Mouse (Mus musculus) urinary bladder, adult 2 months (tissue): ENCODE measurements around the gene Vwa8. TPM values are rescaled to one million over a fixed set of nuclear protein-coding genes. Genes with fewer than 3 reads are reported as not detected.
"Not testable (repeated sequence)": the region's sequence is repeated elsewhere in the genome, so short reads cannot be mapped to it uniquely, and the experiment has no call there.

Experiments
- DNase-seq: peaks from one replicate; pipeline ENCODE4 v3.0.0; 2022; ENCODE audit warnings: low spot score
- polyA plus RNA-seq: library from polyadenylated mRNA; depleted of rRNA; stranded (reverse); fragments of >200 nt; gene quantifications from 2 replicates; pipeline ENCODE4 v1.2.3, GENCODE M21; 2012

The Vwa8 gene
- polyA plus RNA-seq, 1 experiment: 23.9 TPM

- no peak for DNase-seq
These were observed 37.2 kb downstream of the Vwa8 start for GRCm38 (mm10) chr14:78885915-78886534.

- no peak for DNase-seq
These were observed 37.8 kb downstream of the Vwa8 start for GRCm38 (mm10) chr14:78886566-78887234.

- DNase-seq: not testable (repeated sequence)
These were observed 38.6 kb downstream of the Vwa8 start for GRCm38 (mm10) chr14:78887494-78887893.

- no peak for DNase-seq
These were observed 46.6 kb downstream of the Vwa8 start for GRCm38 (mm10) chr14:78895496-78895895.

GRCm38 (mm10) chr14:78896252-78896651 is 47.4 kb downstream of the Vwa8 start:
- DNase-seq: no peak

GRCm38 (mm10) chr14:78900770-78901169 is 51.9 kb downstream of the Vwa8 start:
- no peak for DNase-seq

GRCm38 (mm10) chr14:78908205-78908863 is 59.5 kb downstream of the Vwa8 start:
- no peak for DNase-seq

GRCm38 (mm10) chr14:78912076-78912475 is 63.2 kb downstream of the Vwa8 start:
- no peak for DNase-seq

- no peak for DNase-seq
These were observed 65.3 kb downstream of the Vwa8 start for GRCm38 (mm10) chr14:78914180-78914579.

GRCm38 (mm10) chr14:78916691-78917090 is 67.8 kb downstream of the Vwa8 start:
- DNase-seq: no peak

GRCm38 (mm10) chr14:78921219-78921618 is 72.4 kb downstream of the Vwa8 start:
- no peak for DNase-seq

- no peak for DNase-seq
These were observed 74.8 kb downstream of the Vwa8 start for GRCm38 (mm10) chr14:78923631-78924030.

GRCm38 (mm10) chr14:78924755-78925537 is 76.1 kb downstream of the Vwa8 start:
- DNase-seq: no peak

GRCm38 (mm10) chr14:78932094-78932493 is 83.2 kb downstream of the Vwa8 start:
- no peak for DNase-seq

GRCm38 (mm10) chr14:78933399-78933798 is 84.5 kb downstream of the Vwa8 start:
- DNase-seq: no peak

GRCm38 (mm10) chr14:78934596-78934995 is 85.7 kb downstream of the Vwa8 start:
- DNase-seq: no peak

GRCm38 (mm10) chr14:78935796-78936195 is 86.9 kb downstream of the Vwa8 start:
- DNase-seq: no peak

GRCm38 (mm10) chr14:78941741-78942475 is 93.1 kb downstream of the Vwa8 start:
- no peak for DNase-seq

GRCm38 (mm10) chr14:78955745-78956144 is 106.9 kb downstream of the Vwa8 start:
- DNase-seq: no peak

GRCm38 (mm10) chr14:78970621-78971020 is 121.8 kb downstream of the Vwa8 start:
- no peak for DNase-seq

GRCm38 (mm10) chr14:78972424-78972823 is 123.6 kb downstream of the Vwa8 start:
- DNase-seq: no peak

GRCm38 (mm10) chr14:78983104-78983503 is 134.3 kb downstream of the Vwa8 start:
- no peak for DNase-seq
